Mouse (Mus musculus): ENCODE data around the gene Pgc. TPM values are rescaled to one million over a fixed set of nuclear protein-coding genes. Genes with fewer than 3 reads are reported as not detected.

The Pgc gene
- polyA plus RNA-seq, 1 experiment = 4.9 TPM

DNA sequence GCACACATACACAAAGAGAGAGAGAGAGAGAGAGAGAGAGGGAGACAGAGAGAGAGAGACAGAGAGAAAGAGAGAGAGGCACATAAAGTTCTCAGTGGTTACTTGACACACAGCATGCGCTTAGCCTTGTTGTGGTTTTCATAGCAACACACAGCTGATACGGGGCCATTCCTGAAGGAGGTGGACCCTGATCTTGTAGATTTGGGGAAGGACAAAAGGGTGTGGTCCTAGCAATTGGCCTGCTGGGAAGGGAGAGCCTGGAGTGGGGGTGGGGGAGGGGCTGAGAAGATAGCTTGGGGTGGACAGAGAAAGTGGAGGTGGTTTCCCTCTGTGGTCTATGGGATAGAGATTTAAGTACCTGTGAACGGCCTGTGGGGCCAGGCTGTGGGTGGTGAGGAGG is 16.6 kb upstream of the Pgc start:
- no peaks in the 10 kb centered on the region for H3K36me3 ChIP-seq (ENCODE audit: control insufficient read depth, insufficient read depth, low read length, poor library complexity, severe bottlenecking)
- no peaks in the 10 kb centered on the region for H3K27me3 ChIP-seq (ENCODE audit: control insufficient read depth, insufficient read depth, low read length, poor library complexity, severe bottlenecking)
- peaks cover 24% of the 10 kb centered on the region for H3K4me1 ChIP-seq (ENCODE audit: control insufficient read depth, insufficient read depth, low read length)
- 0 out of 2 replicates have a peak overlapping the region, but pooled peaks have one; percentile 5 for H3K9ac ChIP-seq (ENCODE audit: low read depth, poor library complexity, severe bottlenecking)
- H3K9me3 ChIP-seq (replicated peaks; ENCODE audit: control insufficient read depth, insufficient read depth, low read length, poor library complexity, severe bottlenecking) = no peaks in the 10 kb centered on the region
- peak overlapping the region; percentile 71 for H3K27ac ChIP-seq (ENCODE audit: insufficient read depth, low read length)
- H3K4me3 ChIP-seq (ENCODE audit: low read depth, low read length) = no peak overlapping the region
- TF ChIP-seq CTCF (IDR thresholded peaks at IDR 0.05; ENCODE audit: low read depth, low read length) = no peak
- TF ChIP-seq EP300 (IDR thresholded peaks at IDR 0.05; ENCODE audit: insufficient read depth, low read depth, low read length) = peak; percentile 87

DNA sequence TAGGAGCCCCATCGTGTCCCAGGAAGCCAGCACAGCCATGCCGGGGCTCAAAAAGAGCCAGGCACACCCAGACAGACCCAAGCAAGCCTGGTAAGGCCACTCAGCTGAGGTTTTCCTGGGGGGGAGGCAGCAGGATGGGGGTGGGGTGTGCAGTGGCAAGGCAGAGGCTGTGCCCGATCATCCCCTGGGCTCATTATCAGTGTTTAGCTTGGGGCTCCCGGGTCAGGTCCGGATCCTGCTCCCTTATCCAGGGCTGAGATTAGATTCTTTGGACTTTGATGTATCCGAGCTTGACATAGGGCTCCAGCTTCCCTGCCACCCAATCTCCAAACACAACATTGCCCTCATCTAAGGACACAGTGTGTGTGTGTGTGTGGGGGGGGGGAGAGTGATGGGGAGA is 14.8 kb upstream of the Pgc start:
- Histone ChIP-seq H3K4me3 (ENCODE audit: low read depth, low read length) (no peak overlapping the region), H3K27me3 (ENCODE audit: control insufficient read depth, insufficient read depth, low read length, poor library complexity, severe bottlenecking) (no peaks in the 10 kb centered on the region), H3K9me3 (replicated peaks; ENCODE audit: control insufficient read depth, insufficient read depth, low read length, poor library complexity, severe bottlenecking) (no peaks in the 10 kb centered on the region), H3K36me3 (ENCODE audit: control insufficient read depth, insufficient read depth, low read length, poor library complexity, severe bottlenecking) (no peaks in the 10 kb centered on the region), H3K9ac (ENCODE audit: low read depth, poor library complexity, severe bottlenecking) (no peak overlapping the region), H3K27ac (ENCODE audit: insufficient read depth, low read length) (peak overlapping the region; percentile 81), H3K4me1 (ENCODE audit: control insufficient read depth, insufficient read depth, low read length) (peaks cover 22% of the 10 kb centered on the region)
- no peak for TF ChIP-seq EP300 (IDR thresholded peaks at IDR 0.05; ENCODE audit: insufficient read depth, low read depth, low read length)

DNA sequence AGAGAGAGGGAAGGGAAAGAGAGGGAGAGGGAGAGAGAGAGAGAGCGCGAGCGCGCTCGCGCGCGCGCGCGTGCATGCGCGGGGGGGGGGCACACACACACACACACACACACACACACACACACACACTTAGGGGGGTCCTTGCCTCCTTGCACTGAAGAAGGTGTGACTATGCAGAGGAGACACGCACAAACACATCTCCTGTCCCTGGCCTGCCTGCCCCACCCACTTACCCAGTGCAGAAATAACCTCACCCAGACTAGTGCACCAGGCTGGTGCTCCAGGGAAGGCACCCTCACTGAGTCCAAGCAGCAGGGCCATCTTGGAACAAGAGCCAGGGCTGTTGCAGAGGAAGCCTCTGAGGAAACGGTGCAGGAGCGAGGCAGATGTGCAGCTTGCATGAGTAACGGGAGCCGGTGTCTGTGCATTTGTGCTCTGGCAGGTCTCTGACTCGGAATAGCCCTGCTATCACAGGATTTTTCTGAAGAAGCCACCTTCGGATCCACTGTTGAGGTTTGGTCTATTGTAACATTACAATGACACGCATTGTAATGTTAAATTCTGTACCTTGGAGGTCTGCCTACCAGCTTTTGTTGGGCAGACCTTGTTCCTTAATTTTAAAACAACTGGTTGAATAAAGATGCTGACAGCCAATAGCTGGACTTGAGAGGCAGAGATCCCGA is 13.6 kb upstream of the Pgc start:
- TF ChIP-seq CTCF (IDR thresholded peaks at IDR 0.05; ENCODE audit: low read depth, low read length) = no peak
- 0 out of 2 replicates have a peak, but pooled peaks have one; percentile 5 for TF ChIP-seq EP300 (IDR thresholded peaks at IDR 0.05; ENCODE audit: insufficient read depth, low read depth, low read length)
- H3K27me3 ChIP-seq (ENCODE audit: control insufficient read depth, insufficient read depth, low read length, poor library complexity, severe bottlenecking) = no peaks in the 10 kb centered on the region
- no peaks in the 10 kb centered on the region for H3K36me3 ChIP-seq (ENCODE audit: control insufficient read depth, insufficient read depth, low read length, poor library complexity, severe bottlenecking)
- H3K27ac ChIP-seq (ENCODE audit: insufficient read depth, low read length) = peak overlapping the region; percentile 73
- peaks cover 21% of the 10 kb centered on the region for H3K4me1 ChIP-seq (ENCODE audit: control insufficient read depth, insufficient read depth, low read length)
- H3K9me3 ChIP-seq (replicated peaks; ENCODE audit: control insufficient read depth, insufficient read depth, low read length, poor library complexity, severe bottlenecking) = no peaks in the 10 kb centered on the region
- peak overlapping the region; percentile 34 for H3K4me3 ChIP-seq (ENCODE audit: low read depth, low read length)
- H3K9ac ChIP-seq (ENCODE audit: low read depth, poor library complexity, severe bottlenecking) = no peak overlapping the region

DNA sequence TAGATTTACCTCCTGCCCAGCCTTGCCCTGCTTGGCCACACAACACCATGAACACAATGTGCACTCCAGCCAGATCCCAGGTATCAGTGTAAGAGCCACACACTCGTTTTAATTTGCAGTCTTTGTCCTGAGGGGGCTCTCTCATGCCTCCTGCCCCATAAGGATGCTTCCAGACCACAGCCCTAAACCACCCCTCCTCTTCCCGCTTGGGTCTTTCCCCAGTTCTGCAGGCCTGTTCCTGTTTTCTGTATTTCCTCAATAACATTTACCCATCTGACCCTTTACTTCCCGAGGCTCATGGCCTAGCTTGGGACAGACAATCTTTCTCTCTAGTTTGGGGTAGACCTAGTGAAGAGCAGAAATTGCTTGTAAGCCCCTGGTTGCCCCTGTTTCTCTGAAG is 11.6 kb upstream of the Pgc start:
- no peaks in the 10 kb centered on the region for H3K27me3 ChIP-seq (ENCODE audit: control insufficient read depth, insufficient read depth, low read length, poor library complexity, severe bottlenecking)
- H3K27ac ChIP-seq (ENCODE audit: insufficient read depth, low read length) = no peak overlapping the region
- no peak for TF ChIP-seq EP300 (IDR thresholded peaks at IDR 0.05; ENCODE audit: insufficient read depth, low read depth, low read length)
- no peak for TF ChIP-seq POLR2A (IDR thresholded peaks at IDR 0.05; ENCODE audit: insufficient read depth, low read length)
- TF ChIP-seq CTCF (IDR thresholded peaks at IDR 0.05; ENCODE audit: low read depth, low read length) = no peak
- no peak overlapping the region for H3K9ac ChIP-seq (ENCODE audit: low read depth, poor library complexity, severe bottlenecking)
- peaks cover 19% of the 10 kb centered on the region for H3K4me1 ChIP-seq (ENCODE audit: control insufficient read depth, insufficient read depth, low read length)
- H3K4me3 ChIP-seq (ENCODE audit: low read depth, low read length) = no peak overlapping the region
- H3K9me3 ChIP-seq (replicated peaks; ENCODE audit: control insufficient read depth, insufficient read depth, low read length, poor library complexity, severe bottlenecking) = no peaks in the 10 kb centered on the region
- H3K36me3 ChIP-seq (ENCODE audit: control insufficient read depth, insufficient read depth, low read length, poor library complexity, severe bottlenecking) = no peaks in the 10 kb centered on the region

DNA sequence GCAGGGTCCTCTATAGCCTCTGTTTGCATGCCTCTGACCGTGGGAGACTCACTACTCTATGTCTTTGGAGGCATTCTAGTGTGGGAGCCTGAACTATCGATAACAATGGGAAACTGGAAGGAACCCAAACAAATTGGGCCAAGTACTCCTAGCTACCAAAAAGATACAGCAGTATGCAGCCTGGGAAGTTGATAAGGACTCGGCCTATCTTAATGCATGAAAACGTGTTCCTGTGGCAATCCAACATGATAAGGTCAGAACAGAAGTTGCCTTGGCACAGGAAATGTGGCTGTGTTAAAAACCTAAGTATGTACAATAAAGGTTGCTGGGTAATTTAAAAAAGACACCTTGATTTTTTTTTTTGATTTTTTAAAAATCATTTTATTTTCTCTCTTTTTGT is 5.5 kb upstream of the Pgc start:
- Histone ChIP-seq H3K36me3 (ENCODE audit: control insufficient read depth, insufficient read depth, low read length, poor library complexity, severe bottlenecking) (no peaks in the 10 kb centered on the region), H3K9me3 (replicated peaks; ENCODE audit: control insufficient read depth, insufficient read depth, low read length, poor library complexity, severe bottlenecking) (no peaks in the 10 kb centered on the region), H3K4me1 (ENCODE audit: control insufficient read depth, insufficient read depth, low read length) (peaks cover 3% of the 10 kb centered on the region), H3K27me3 (ENCODE audit: control insufficient read depth, insufficient read depth, low read length, poor library complexity, severe bottlenecking) (no peaks in the 10 kb centered on the region), H3K4me3 (ENCODE audit: low read depth, low read length) (no peak overlapping the region), H3K9ac (ENCODE audit: low read depth, poor library complexity, severe bottlenecking) (no peak overlapping the region), H3K27ac (ENCODE audit: insufficient read depth, low read length) (no peak overlapping the region)
- no peak for TF ChIP-seq EP300 (IDR thresholded peaks at IDR 0.05; ENCODE audit: insufficient read depth, low read depth, low read length)
- no peak for TF ChIP-seq CTCF (IDR thresholded peaks at IDR 0.05; ENCODE audit: low read depth, low read length)
- no peak for TF ChIP-seq POLR2A (IDR thresholded peaks at IDR 0.05; ENCODE audit: insufficient read depth, low read length)

DNA sequence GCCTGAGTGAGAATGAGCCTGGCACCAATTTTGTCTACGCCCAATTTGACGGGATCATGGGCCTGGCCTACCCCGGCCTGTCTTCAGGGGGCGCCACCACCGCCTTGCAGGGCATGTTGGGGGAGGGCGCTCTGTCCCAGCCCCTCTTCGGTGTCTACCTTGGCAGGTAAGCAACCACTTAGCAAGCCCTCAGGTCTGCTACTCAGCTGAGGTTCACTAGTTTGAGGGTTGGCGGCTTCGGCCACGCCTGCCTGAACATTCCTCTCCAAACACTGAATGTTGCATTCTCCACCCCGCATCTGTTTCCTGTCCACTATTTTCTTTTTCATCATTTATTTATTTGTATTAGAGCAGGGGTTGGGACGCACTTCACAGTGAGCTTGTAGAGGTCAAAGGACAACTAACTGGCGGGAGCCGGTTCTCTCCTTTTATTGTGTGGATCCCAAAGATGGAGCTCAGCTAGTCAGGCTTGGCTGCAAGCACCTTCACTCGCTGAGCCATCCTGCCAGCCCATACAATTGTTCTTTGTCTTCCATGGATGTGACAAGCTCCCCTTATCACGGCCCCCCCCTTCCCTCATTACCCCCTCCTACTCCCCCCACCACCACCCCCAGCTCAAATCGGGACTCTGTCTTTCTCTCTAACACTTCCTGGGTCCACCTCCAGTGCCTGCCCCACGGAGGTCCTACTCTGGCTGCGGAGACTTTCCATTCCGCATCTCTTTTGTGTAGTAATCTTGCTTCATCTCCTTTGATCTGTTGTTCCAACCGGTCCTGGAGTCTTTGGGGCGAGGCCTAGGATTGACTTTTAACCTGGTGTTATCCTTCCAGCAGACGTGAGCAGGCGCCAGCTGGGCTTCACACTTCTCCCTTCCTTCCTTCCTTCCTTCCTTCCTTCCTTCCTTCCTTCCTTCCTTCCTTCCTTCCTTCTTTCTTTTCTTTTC is 4.3 kb downstream of the Pgc start:
- H3K4me1 ChIP-seq (ENCODE audit: control insufficient read depth, insufficient read depth, low read length) = peaks cover 13% of the 10 kb centered on the region
- peak; percentile 68 for TF ChIP-seq CTCF (IDR thresholded peaks at IDR 0.05; ENCODE audit: low read depth, low read length)
- no peak for TF ChIP-seq POLR2A (IDR thresholded peaks at IDR 0.05; ENCODE audit: insufficient read depth, low read length)
- no peaks in the 10 kb centered on the region for H3K27me3 ChIP-seq (ENCODE audit: control insufficient read depth, insufficient read depth, low read length, poor library complexity, severe bottlenecking)
- H3K27ac ChIP-seq (ENCODE audit: insufficient read depth, low read length) = no peak overlapping the region
- H3K4me3 ChIP-seq (ENCODE audit: low read depth, low read length) = peak overlapping the region; percentile 25; the same call in 1 of the 2 replicates
- H3K36me3 ChIP-seq (ENCODE audit: control insufficient read depth, insufficient read depth, low read length, poor library complexity, severe bottlenecking) = no peaks in the 10 kb centered on the region
- no peaks in the 10 kb centered on the region for H3K9me3 ChIP-seq (replicated peaks; ENCODE audit: control insufficient read depth, insufficient read depth, low read length, poor library complexity, severe bottlenecking)
- H3K9ac ChIP-seq (ENCODE audit: low read depth, poor library complexity, severe bottlenecking) = no peak overlapping the region
